Mouse (Mus musculus): Measurements from ENCODE around the gene Flnb. TPM values are rescaled to one million over a fixed set of nuclear protein-coding genes. Genes with fewer than 3 reads are reported as not detected.

The Flnb gene
- polyA plus RNA-seq, 1 experiment from 2014 or later: 11.2 TPM

DNA sequence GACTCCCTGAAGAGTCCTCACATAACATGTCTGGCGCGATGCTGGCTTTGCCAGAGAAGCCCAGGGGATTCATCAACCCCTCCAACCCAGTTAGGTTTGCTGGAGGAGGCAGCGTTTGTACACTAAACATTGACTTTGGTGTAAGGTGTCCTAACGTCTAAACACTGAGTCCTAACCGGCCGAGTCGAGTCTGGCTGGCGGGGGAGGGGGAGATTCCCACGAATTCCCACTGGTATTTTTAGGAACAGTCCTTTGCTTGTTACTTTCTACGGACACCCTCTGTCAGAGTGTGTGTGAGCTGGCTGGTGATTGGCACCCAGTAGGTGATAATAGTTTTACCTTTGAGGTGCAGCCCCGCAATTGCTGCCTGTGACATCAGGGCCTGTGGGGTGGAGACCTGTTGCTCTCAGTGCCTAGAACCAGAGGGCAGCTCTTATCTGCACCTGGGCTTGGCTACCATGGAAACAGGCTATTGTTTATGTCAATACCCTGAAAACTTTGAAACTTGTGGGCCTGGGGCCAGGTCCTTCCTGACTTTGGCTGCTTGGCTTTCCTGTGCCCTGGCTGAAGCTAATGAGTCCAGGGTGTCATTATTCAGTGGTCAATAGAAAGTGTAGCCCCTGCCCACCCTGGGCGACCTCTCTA is 135.0 kb downstream of the Flnb start:
- peak overlapping the region; percentile 68 to 84 for H3K27ac ChIP-seq (replicated peaks in 1 of 2; ENCODE audit: control insufficient read depth in 1 of 2, insufficient read depth in 1 of 2, low read depth in 2 of 2, low read length in 2 of 2)
- H3K9me3 ChIP-seq (ENCODE audit: control insufficient read depth, low read length): no peaks in the 10 kb centered on the region
- peak overlapping the region; percentile 39 for H3K4me2 ChIP-seq (ENCODE audit: low read length)
- 8% methylated on average over 12 of the region's 12 CpGs for WGBS
- H3K4me1 ChIP-seq (ENCODE audit: control insufficient read depth in 2 of 2, insufficient read depth in 2 of 2, low read length in 2 of 2): peaks cover 18 to 29% of the 10 kb centered on the region in 2 experiments
- H3K27me3 ChIP-seq (ENCODE audit: control insufficient read depth, insufficient read depth, low read length): no peaks in the 10 kb centered on the region
- H3K36me3 ChIP-seq (ENCODE audit: control insufficient read depth, insufficient read depth, low read length): peaks cover 32% of the 10 kb centered on the region
- H3K9ac ChIP-seq (ENCODE audit: low read length): peak overlapping the region; percentile 57
- H3K4me3 ChIP-seq (ENCODE audit: control insufficient read depth in 1 of 2, insufficient read depth in 1 of 2, low read depth in 1 of 2, low read length in 2 of 2): no peak overlapping the region
- ATAC-seq (ENCODE audit: insufficient number of reproducible peaks, insufficient read depth, low FRiP score, low read depth): peak; percentile 52

DNA sequence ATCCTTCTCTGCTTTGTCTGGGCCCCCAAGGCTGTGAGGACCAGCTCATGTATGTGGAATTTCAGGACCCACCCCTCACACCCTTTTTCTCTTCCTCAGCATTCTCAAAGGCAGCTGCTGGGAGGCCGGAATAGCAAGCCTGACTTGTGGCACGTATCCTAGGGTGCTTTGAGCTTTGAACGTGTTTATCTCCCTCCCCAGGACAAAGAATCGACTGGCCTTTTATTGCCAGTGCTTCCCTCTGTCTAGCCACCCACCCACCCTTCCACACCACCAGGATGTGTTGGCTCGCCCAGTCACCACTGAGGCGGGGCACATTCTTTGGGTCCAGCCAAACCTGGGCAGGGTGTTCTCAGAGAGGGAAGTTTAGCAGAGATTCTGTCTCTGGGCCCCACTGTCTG is 136.3 kb downstream of the Flnb start:
- no peaks in the 10 kb centered on the region for H3K27me3 ChIP-seq (ENCODE audit: control insufficient read depth, insufficient read depth, low read length)
- no peaks in the 10 kb centered on the region for H3K9me3 ChIP-seq (ENCODE audit: control insufficient read depth, low read length)
- peaks cover 20 to 29% of the 10 kb centered on the region in 2 experiments for H3K4me1 ChIP-seq (ENCODE audit: control insufficient read depth in 2 of 2, insufficient read depth in 2 of 2, low read length in 2 of 2)
- no peak overlapping the region for H3K4me2 ChIP-seq (ENCODE audit: low read length)
- H3K36me3 ChIP-seq (ENCODE audit: control insufficient read depth, insufficient read depth, low read length): peaks cover 23% of the 10 kb centered on the region
- H3K4me3 ChIP-seq (ENCODE audit: control insufficient read depth in 1 of 2, insufficient read depth in 1 of 2, low read depth in 1 of 2, low read length in 2 of 2): no peak overlapping the region
- H3K9ac ChIP-seq (ENCODE audit: low read length): 0 out of 2 replicates have a peak overlapping the region, but pooled peaks have one; percentile 34
- H3K27ac ChIP-seq (replicated peaks in 1 of 2; ENCODE audit: control insufficient read depth in 1 of 2, insufficient read depth in 1 of 2, low read depth in 2 of 2, low read length in 2 of 2): peak overlapping the region; percentile 58 to 84
- no peak; the same call in 1 of the 2 replicates for ATAC-seq (ENCODE audit: insufficient number of reproducible peaks, insufficient read depth, low FRiP score, low read depth)
- 44% methylated on average over 6 of the region's 6 CpGs for WGBS

DNA sequence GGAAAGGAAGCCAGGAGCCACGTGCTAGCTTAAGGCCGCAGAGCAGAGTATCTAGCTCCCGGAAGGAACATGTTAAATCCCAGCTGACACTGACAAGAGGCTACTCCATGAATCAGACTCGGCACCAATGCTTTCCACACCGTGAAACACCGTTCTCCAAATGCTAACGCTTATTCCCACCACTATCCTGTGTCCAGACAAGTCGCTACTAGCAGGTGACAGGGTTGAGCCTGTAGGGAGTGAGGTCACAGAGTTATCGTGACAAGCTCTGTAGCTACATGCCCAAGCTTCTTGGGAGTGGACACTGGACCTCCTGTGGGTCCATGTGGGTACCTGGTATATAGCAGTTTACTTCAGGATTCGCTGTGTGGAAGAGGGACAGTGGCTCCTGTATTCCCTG is 138.7 kb downstream of the Flnb start:
- Histone ChIP-seq H3K27ac (replicated peaks in 1 of 2; ENCODE audit: control insufficient read depth in 1 of 2, insufficient read depth in 1 of 2, low read depth in 2 of 2, low read length in 2 of 2) (no peak overlapping the region), H3K4me2 (ENCODE audit: low read length) (no peak overlapping the region), H3K27me3 (ENCODE audit: control insufficient read depth, insufficient read depth, low read length) (no peaks in the 10 kb centered on the region), H3K4me3 (ENCODE audit: control insufficient read depth in 1 of 2, insufficient read depth in 1 of 2, low read depth in 1 of 2, low read length in 2 of 2) (no peak overlapping the region), H3K9me3 (ENCODE audit: control insufficient read depth, low read length) (no peaks in the 10 kb centered on the region), H3K36me3 (ENCODE audit: control insufficient read depth, insufficient read depth, low read length) (peaks cover 2% of the 10 kb centered on the region), H3K9ac (ENCODE audit: low read length) (no peak overlapping the region), H3K4me1 (ENCODE audit: control insufficient read depth in 2 of 2, insufficient read depth in 2 of 2, low read length in 2 of 2) (peaks cover 28 to 32% of the 10 kb centered on the region in 2 experiments)
- no peak for ATAC-seq (ENCODE audit: insufficient number of reproducible peaks, insufficient read depth, low FRiP score, low read depth)
- 61% methylated on average over 10 of the region's 10 CpGs for WGBS

DNA sequence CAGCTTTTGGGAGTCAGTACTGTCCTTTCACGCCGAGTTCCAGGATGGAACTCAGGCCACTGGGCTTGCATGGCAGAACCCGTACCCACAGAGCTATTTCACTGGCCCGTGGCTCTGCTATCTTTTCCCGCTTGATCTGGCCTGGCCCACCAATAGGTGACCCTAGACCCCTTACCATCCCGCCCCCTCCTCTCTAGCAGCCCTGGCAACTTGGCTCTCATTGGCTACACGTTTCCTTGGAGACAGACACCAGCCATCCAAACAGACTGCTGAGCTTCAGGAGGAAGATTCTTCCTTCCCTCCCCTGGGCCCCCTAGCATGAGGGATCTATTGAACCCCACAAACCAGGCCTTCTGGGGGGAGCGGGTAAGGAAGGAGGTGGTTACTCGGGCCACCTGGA is 139.3 kb downstream of the Flnb start, which contains the start of gene Gm45521:
Gm45521 (plus strand) TSS at position 240 of the 400 bp plus-strand sequence.
- no peak for ATAC-seq (ENCODE audit: insufficient number of reproducible peaks, insufficient read depth, low FRiP score, low read depth)
- Histone ChIP-seq H3K9ac (ENCODE audit: low read length) (no peak within 1 kb of the TSS), H3K4me3 (ENCODE audit: control insufficient read depth in 1 of 2, insufficient read depth in 1 of 2, low read depth in 1 of 2, low read length in 2 of 2) (no peak within 1 kb of the TSS), H3K27me3 (ENCODE audit: control insufficient read depth, insufficient read depth, low read length) (no peaks in the 10 kb centered on the region), H3K4me1 (ENCODE audit: control insufficient read depth in 2 of 2, insufficient read depth in 2 of 2, low read length in 2 of 2) (peaks cover 28 to 33% of the 10 kb centered on the region in 2 experiments), H3K36me3 (ENCODE audit: control insufficient read depth, insufficient read depth, low read length) (no peaks in the 10 kb centered on the region), H3K9me3 (ENCODE audit: control insufficient read depth, low read length) (no peaks in the 10 kb centered on the region), H3K27ac (replicated peaks in 1 of 2; ENCODE audit: control insufficient read depth in 1 of 2, insufficient read depth in 1 of 2, low read depth in 2 of 2, low read length in 2 of 2) (no peak within 1 kb of the TSS), H3K4me2 (ENCODE audit: low read length) (no peak within 1 kb of the TSS)
- 50% methylated on average over 9 of the region's 9 CpGs for WGBS

DNA sequence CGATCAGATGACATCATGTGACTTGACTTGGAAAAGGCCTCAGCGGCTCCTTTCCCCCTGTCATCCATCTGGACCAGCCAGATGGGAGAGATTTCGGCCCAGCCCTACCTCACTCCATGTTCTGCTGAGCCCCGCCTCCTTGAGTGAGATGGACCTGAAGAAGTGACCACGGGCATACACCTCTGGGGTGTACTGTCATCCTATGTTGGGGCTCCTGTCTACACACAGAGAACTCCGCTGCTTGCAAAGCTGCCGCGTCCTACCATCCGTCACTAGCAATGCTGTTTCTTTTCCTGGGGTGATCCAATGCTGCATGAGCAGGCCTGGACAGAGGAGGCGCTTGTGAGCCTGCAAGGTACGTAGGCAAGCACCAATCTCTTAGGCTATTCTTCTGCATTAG is 142.9 kb downstream of the Flnb start:
- 59% methylated on average over 11 of the region's 11 CpGs for WGBS
- H3K4me1 ChIP-seq (ENCODE audit: control insufficient read depth in 2 of 2, insufficient read depth in 2 of 2, low read length in 2 of 2): peaks cover 11 to 12% of the 10 kb centered on the region in 2 experiments; a peak in 2 of 4 replicates
- no peaks in the 10 kb centered on the region for H3K36me3 ChIP-seq (ENCODE audit: control insufficient read depth, insufficient read depth, low read length)
- no peaks in the 10 kb centered on the region for H3K27me3 ChIP-seq (ENCODE audit: control insufficient read depth, insufficient read depth, low read length)
- H3K9ac ChIP-seq (ENCODE audit: low read length): no peak overlapping the region
- no peak overlapping the region for H3K27ac ChIP-seq (replicated peaks in 1 of 2; ENCODE audit: control insufficient read depth in 1 of 2, insufficient read depth in 1 of 2, low read depth in 2 of 2, low read length in 2 of 2)
- H3K4me2 ChIP-seq (ENCODE audit: low read length): no peak overlapping the region
- H3K9me3 ChIP-seq (ENCODE audit: control insufficient read depth, low read length): no peaks in the 10 kb centered on the region
- no peak overlapping the region for H3K4me3 ChIP-seq (ENCODE audit: control insufficient read depth in 1 of 2, insufficient read depth in 1 of 2, low read depth in 1 of 2, low read length in 2 of 2)
- ATAC-seq (ENCODE audit: insufficient number of reproducible peaks, insufficient read depth, low FRiP score, low read depth): no peak

DNA sequence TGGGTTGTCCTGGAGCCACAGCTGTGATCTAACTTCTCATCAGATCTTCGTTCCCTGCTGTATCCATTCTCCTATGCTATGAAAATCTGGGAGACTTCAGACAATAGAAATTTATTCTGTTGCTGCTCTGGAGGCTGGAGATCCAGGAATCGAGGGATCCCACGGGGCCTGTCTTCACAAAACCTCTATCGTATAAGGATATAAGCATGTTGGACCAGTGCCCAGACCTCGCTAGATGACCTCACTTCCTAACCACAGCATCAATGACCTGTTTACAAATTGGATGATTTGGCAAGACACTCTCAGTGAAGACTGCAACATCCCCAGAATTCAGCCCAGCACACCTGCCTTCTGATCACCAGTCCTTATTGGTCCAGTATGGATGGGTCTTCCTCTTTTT is 144.0 kb downstream of the Flnb start:
- WGBS: 26% methylated on average over 5 of the region's 5 CpGs
- H3K9ac ChIP-seq (ENCODE audit: low read length): no peak overlapping the region
- ATAC-seq (ENCODE audit: insufficient number of reproducible peaks, insufficient read depth, low FRiP score, low read depth): no peak

DNA sequence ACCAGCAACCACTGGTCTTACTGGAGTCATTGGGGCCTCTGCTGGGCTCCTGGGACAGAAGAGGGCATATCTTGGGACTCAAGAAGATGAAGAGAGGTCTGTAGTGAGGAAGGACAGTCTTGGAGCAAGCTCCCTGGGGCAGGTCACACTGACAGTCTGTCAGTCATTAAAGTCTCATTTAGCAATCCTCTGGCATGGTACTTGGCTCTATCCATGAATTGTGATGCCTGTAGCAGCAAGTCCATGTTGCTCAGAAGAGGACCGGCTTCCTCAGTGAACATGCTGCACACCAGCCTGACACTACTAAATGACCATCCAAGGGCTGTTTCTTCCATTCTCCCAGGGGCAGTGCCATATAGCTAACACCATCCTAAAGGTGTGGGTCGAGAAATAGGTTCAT is 144.9 kb downstream of the Flnb start:
- H3K4me1 ChIP-seq (ENCODE audit: control insufficient read depth in 2 of 2, insufficient read depth in 2 of 2, low read length in 2 of 2): peaks cover 8 to 10% of the 10 kb centered on the region in 2 experiments; a peak in 2 of 4 replicates
- no peak for ATAC-seq (ENCODE audit: insufficient number of reproducible peaks, insufficient read depth, low FRiP score, low read depth)
- no peak overlapping the region for H3K27ac ChIP-seq (replicated peaks in 1 of 2; ENCODE audit: control insufficient read depth in 1 of 2, insufficient read depth in 1 of 2, low read depth in 2 of 2, low read length in 2 of 2)
- H3K36me3 ChIP-seq (ENCODE audit: control insufficient read depth, insufficient read depth, low read length): no peaks in the 10 kb centered on the region
- no peak overlapping the region for H3K4me2 ChIP-seq (ENCODE audit: low read length)
- no peak overlapping the region for H3K9ac ChIP-seq (ENCODE audit: low read length)
- H3K9me3 ChIP-seq (ENCODE audit: control insufficient read depth, low read length): no peaks in the 10 kb centered on the region
- H3K27me3 ChIP-seq (ENCODE audit: control insufficient read depth, insufficient read depth, low read length): no peaks in the 10 kb centered on the region
- WGBS: 85% methylated on average over 2 of the region's 2 CpGs
- H3K4me3 ChIP-seq (ENCODE audit: control insufficient read depth in 1 of 2, insufficient read depth in 1 of 2, low read depth in 1 of 2, low read length in 2 of 2): no peak overlapping the region

More for the DNA sequence above, 144.0 kb downstream of the Flnb start:
- Histone ChIP-seq H3K27me3 (ENCODE audit: control insufficient read depth, insufficient read depth, low read length) (no peaks in the 10 kb centered on the region), H3K36me3 (ENCODE audit: control insufficient read depth, insufficient read depth, low read length) (no peaks in the 10 kb centered on the region), H3K4me3 (ENCODE audit: control insufficient read depth in 1 of 2, insufficient read depth in 1 of 2, low read depth in 1 of 2, low read length in 2 of 2) (no peak overlapping the region), H3K9me3 (ENCODE audit: control insufficient read depth, low read length) (no peaks in the 10 kb centered on the region), H3K4me2 (ENCODE audit: low read length) (no peak overlapping the region), H3K4me1 (ENCODE audit: control insufficient read depth in 2 of 2, insufficient read depth in 2 of 2, low read length in 2 of 2) (peaks cover 8 to 12% of the 10 kb centered on the region in 2 experiments; a peak in 2 of 4 replicates), H3K27ac (replicated peaks in 1 of 2; ENCODE audit: control insufficient read depth in 1 of 2, insufficient read depth in 1 of 2, low read depth in 2 of 2, low read length in 2 of 2) (0 out of 4 replicates have a peak overlapping the region, but pooled peaks of 1 of the 2 experiments have one; percentile 10)
